Mouse (Mus musculus) mesoderm, embryonic 11.5 days (tissue): ENCODE measurements at regions not wholly inside any gene's neighbourhood (a gene's known extent, or its start where the extent isn't known, plus 50 kb on each side); places are given as distances from the start of the nearest gene placed in this dataset.
"Not testable (repeated sequence)": the region's sequence is repeated elsewhere in the genome, so short reads cannot be mapped to it uniquely, and the experiment has no call there.

ENCODE experiments used
- DNase-seq: peaks from one replicate; pipeline ENCODE4 v3.0.0-alpha.2; 2012; ENCODE audit warnings: low read depth, low spot score

- DNase-seq: no peak
Measured at GRCm38 (mm10) chr6:25101761-25102160, 145.7 kb upstream of the Tmem229a start.

- no peak for DNase-seq
Measured at GRCm38 (mm10) chr6:25087167-25087566, 131.1 kb upstream of the Tmem229a start.

GRCm38 (mm10) chr6:25085871-25086270, 129.8 kb upstream of the Tmem229a start:
- no peak for DNase-seq

GRCm38 (mm10) chr6:25085296-25085695, 129.2 kb upstream of the Tmem229a start:
- DNase-seq: not testable (repeated sequence)

- no peak for DNase-seq
Measured at GRCm38 (mm10) chr6:25065913-25066312, 109.8 kb upstream of the Tmem229a start.

GRCm38 (mm10) chr6:25032878-25033509, 76.9 kb upstream of the Tmem229a start:
- no peak for DNase-seq

GRCm38 (mm10) chr6:25026953-25027352, 70.9 kb upstream of the Tmem229a start:
- no peak for DNase-seq

- DNase-seq: peak; percentile 47
Measured at GRCm38 (mm10) chr6:25020005-25020772, 64.1 kb upstream of the Tmem229a start.

- DNase-seq: no peak
Measured at GRCm38 (mm10) chr6:25013288-25013606, 57.1 kb upstream of the Tmem229a start.

GRCm38 (mm10) chr6:25012376-25013287, 56.5 kb upstream of the Tmem229a start:
- DNase-seq: no peak

GRCm38 (mm10) chr6:25008856-25009255, 52.8 kb upstream of the Tmem229a start:
- not testable (repeated sequence) for DNase-seq
